Mouse (Mus musculus): ENCODE measurements around the gene Gfod1. TPM values are rescaled to one million over a fixed set of nuclear protein-coding genes. Genes with fewer than 3 reads are reported as not detected.
A peak's percentile ranks its signal among the peaks of the same experiment; 100 is the strongest.

The Gfod1 gene
- total RNA-seq, 2 experiments from 2014 or later, result 28.8 to 34.0 TPM

DNA sequence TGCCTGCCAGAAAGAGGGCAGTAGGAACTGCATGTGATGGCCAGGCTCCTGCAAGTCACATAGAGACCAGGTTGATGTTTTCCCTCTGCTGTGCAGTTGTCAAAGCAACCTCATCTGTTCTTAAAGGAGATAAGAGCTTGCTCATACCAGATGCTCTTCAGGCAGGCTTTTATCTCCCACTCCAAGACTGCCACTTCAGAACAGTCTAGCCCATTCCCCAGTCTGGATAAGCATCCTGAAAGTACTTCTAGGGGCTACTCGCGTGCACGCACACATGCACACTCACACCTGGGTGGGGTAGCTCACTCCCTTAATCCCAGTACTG lies 68.4 kb downstream of the Gfod1 start:
- intact Hi-C loops (cut with DNase I), result no loop called here
- DNase-seq, result no peak

- intact Hi-C loops (cut with DNase I), result loop anchor here (5.0 kb wide), 1 partner anchor 38 kb away; no protein-coding TSS in a partner anchor
- no peak for DNase-seq
These were observed 68.9 kb downstream of the Gfod1 start for GRCm38 (mm10) chr13:43234869-43235585.

DNA sequence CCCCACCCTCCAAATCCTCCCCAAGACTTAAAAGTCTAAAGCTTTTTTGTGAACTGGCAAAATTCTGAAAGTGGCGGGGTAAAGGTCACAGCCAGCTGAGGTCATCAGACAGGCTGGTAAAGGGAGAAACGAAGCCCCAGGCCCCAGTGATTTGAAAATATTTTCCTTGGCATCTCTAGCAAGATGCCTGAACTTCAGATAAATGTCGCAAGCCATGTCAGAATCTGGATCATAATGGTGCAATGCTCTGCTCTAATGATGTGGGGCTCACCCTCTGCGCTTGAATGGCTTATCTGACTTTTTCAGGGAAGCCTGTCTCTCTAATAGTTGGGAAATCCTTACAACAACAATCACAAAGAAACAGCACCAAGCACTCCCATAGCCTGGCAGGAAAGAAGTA lies 70.6 kb downstream of the Gfod1 start:
- intact Hi-C loops (cut with DNase I), result loop anchor here (5.0 kb wide), 1 partner anchor 36 kb away; no protein-coding TSS in a partner anchor

DNA sequence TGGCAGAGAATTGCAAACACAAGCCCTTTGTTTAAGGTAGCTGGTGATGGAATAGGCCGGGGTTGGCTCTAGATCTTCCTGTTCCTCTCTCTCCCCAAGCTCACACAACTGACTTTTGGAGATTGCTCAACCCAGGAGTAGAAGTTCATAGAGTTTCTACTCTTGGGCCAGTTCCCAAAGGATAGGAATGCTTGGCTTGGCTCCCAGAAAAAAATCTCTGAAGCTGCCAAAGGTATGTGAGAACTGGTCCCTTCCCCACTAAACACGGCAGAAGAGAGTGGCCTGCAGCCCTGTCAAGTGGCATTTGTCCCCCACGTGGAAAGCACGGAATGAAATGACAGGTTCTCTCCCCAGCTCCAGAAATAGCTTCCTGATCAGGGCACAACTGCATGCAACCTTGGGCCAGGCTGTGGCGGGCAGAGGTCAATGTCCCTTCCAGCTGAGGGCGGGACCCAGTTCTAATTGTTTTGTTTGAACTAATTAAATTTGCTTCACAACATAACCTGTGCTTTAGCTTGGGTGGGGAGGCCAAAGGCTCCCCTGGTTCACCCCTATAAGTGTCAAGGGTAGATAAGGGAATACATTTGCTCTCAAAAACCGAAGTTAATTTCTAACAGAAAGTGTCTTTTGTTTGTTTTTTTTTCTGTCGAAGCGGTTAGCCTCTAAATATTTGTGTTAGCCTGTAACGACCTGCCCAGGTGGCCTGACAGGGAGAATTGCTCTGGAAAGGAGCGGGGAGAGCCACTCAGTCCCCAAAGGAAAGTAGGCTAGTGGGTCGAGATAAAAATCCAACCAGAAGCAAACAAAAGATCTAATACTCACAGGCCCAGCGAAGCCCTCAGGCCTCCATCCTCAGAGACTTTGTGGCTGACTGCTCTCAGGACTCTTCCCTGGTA lies 71.8 kb downstream of the Gfod1 start:
- peak; percentile 92 to 93 for DNase-seq
- intact Hi-C loops (cut with DNase I), result loop anchor here (5.0 kb wide), 1 partner anchor 35 kb away; no protein-coding TSS in a partner anchor

More for the DNA sequence above, 70.6 kb downstream of the Gfod1 start:
- no peak for DNase-seq

DNA sequence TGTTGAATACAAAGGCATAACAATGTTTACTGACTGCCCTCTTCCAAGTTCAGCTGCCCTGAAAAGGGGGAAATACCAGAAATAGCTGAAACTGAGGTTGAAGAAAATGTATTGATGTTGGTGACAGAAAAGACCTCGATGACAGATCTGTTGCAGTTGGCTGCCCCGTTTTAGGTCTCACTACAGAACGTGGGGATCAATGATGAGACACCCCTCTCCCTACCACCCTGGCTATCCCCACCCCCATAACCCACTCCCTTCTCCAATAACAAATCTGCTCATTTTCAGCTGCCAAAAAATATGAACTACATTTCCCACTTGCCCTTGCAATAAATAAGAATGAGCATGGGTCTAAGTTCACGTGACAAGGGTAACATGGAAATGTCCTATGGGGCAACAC lies 73.1 kb downstream of the Gfod1 start:
- no peak for DNase-seq
- intact Hi-C loops (cut with DNase I), result loop anchor here (5.0 kb wide), 1 partner anchor 34 kb away; no protein-coding TSS in a partner anchor

GRCm38 (mm10) chr13:43230238-43230637 lies 73.7 kb downstream of the Gfod1 start:
- intact Hi-C loops (cut with DNase I), result loop anchor here (5.0 kb wide), 1 partner anchor 33 kb away; no protein-coding TSS in a partner anchor

DNA sequence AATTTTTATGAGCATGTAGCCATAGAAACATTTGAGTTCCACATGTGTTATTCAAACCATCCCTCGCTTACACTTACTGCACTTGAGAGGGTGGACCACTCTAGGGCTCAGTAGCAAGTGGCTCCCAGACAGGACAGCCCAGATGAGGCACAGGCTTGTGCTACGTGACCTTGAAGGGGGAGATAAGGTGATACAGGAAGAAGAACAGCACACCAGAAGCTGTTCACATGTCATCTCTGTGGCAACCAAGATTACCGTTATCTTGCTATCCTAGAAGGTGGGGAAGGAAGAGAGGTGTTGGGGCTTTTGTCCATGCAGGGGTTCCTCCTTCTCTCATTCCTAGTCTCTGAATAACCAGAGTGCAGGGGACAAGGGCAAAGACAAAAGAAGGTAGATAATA lies 74.2 kb downstream of the Gfod1 start:
- no peak for DNase-seq
- intact Hi-C loops (cut with DNase I), result loop anchor here (5.0 kb wide), 1 partner anchor 32 kb away; no protein-coding TSS in a partner anchor

More at GRCm38 (mm10) chr13:43230238-43230637, 73.7 kb downstream of the Gfod1 start:
- DNase-seq, result peak in 1 of 2 experiments; percentile 24

DNA sequence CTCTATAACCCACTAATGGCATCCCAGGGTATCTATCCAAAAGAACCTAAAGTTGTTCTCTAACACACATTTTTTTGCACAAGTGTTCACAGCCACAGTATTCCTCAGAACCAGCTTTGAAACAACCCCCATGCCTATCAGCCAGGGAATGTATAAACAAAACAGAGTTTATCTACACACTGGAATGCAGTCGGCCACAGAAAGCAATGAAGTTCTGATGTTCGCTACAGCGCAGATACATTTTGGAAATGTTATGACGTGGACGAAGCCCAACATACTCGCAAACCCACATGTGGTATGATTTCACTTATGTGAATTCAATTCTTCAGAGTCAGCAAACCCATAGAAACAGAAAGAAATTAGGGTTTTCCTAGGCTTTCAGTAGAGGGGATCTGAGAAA lies 75.8 kb downstream of the Gfod1 start:
- no peak for DNase-seq
- intact Hi-C loops (cut with DNase I), result no loop called here

GRCm38 (mm10) chr13:43226041-43226440 lies 77.9 kb downstream of the Gfod1 start:
- intact Hi-C loops (cut with DNase I), result no loop called here
- DNase-seq, result peak in 1 of 2 experiments; percentile 48

GRCm38 (mm10) chr13:43225161-43225560 lies 78.8 kb downstream of the Gfod1 start:
- intact Hi-C loops (cut with DNase I), result no loop called here
- DNase-seq, result no peak

DNA sequence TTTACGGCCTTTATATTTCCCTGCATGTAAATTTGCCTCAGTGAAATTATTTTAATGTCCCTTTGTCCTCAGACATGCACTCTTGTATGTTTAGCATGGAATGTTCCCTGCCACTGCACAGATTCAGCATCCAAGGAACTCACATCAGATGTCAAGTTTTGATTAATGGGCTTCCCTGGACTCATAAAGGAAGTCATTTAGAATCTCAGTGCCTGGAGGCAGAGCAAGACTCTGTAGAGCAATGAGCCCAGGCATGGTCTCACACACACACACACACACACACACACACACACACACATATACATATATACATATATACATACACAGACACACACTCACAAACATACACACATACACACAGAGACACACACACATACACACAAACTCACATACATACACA lies 81.9 kb downstream of the Gfod1 start:
- intact Hi-C loops (cut with DNase I), result no loop called here
- DNase-seq, result no peak

DNA sequence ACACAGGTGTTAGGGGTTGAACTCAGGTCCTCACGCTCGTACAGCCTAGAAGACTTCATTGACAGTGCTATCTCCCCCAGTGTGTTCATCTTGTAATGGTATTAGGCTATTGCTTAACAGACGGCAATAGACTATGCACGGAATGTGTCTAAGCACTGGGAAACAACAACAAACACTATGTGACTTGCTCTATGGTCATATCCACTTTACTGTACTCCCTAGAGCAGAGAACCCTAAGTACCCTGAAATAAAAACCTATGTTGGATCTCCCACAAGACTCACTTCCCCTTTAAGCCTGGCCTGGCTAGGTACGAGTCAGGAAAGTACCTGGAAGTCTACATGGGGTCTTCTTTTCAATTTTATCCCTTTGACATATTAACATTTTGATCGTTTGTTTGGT lies 82.7 kb downstream of the Gfod1 start:
- DNase-seq, result no peak
- intact Hi-C loops (cut with DNase I), result no loop called here

DNA sequence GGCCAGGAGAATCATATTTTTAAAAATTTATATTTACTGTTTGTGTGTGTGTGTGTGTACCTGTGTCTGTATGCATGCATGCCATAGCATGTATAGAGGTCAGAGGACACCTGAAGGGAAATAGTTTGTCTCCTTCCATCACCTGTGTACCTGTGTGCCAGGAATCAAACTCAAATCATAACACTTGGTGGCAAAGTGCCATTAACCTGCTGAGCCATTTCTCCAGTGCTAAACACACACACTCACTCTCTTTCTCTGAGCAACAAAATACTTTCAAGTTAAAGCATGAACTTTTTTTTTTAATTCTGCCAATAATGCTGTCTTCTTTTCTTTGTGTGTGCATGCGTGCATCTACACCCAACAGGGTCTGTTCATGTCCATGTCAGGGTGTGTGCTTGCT lies 83.3 kb downstream of the Gfod1 start:
- DNase-seq, result no peak
- intact Hi-C loops (cut with DNase I), result no loop called here

GRCm38 (mm10) chr13:43218764-43219163 lies 85.2 kb downstream of the Gfod1 start:
- intact Hi-C loops (cut with DNase I), result no loop called here
- no peak for DNase-seq

GRCm38 (mm10) chr13:43218284-43218683 lies 85.7 kb downstream of the Gfod1 start:
- DNase-seq, result no peak
- intact Hi-C loops (cut with DNase I), result no loop called here

- intact Hi-C loops (cut with DNase I), result no loop called here
- no peak for DNase-seq
These were observed 86.3 kb downstream of the Gfod1 start for GRCm38 (mm10) chr13:43217686-43218085.

- intact Hi-C loops (cut with DNase I), result no loop called here
- DNase-seq, result no peak
These were observed 86.9 kb downstream of the Gfod1 start for GRCm38 (mm10) chr13:43217059-43217458.

DNA sequence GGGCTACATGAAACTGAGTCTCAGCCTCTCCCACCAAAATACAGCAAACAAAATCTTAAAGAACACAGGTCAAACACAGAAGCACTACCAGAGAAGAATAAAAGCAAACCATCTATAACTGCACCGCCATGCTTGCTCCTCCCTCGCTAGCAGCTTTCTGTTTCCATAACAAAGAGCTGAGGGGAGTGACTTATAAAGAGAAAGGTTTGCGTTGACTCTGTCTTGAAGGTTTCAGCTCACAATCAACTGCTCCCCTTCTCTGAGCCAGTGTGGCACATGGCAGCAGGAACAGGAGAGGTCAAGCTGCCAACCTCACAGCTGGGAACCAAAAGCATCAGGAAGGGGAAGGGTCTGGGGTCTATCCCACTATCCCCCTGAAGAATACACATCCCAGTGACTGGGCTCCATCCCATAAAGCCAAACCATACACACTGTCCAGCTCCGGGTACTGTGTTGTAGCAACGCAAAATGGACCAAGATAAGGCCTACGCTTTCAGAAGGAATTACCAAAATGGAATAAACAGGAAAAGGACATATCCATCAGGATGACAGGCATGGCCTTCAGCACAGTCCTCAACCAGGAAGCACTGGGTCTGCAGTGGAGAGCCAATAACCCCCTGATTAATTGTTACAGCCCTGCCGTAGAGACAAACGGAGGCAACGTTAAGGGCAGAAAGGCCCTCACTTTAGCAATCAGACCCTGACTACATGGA lies 87.8 kb downstream of the Gfod1 start:
- intact Hi-C loops (cut with DNase I), result no loop called here

DNA sequence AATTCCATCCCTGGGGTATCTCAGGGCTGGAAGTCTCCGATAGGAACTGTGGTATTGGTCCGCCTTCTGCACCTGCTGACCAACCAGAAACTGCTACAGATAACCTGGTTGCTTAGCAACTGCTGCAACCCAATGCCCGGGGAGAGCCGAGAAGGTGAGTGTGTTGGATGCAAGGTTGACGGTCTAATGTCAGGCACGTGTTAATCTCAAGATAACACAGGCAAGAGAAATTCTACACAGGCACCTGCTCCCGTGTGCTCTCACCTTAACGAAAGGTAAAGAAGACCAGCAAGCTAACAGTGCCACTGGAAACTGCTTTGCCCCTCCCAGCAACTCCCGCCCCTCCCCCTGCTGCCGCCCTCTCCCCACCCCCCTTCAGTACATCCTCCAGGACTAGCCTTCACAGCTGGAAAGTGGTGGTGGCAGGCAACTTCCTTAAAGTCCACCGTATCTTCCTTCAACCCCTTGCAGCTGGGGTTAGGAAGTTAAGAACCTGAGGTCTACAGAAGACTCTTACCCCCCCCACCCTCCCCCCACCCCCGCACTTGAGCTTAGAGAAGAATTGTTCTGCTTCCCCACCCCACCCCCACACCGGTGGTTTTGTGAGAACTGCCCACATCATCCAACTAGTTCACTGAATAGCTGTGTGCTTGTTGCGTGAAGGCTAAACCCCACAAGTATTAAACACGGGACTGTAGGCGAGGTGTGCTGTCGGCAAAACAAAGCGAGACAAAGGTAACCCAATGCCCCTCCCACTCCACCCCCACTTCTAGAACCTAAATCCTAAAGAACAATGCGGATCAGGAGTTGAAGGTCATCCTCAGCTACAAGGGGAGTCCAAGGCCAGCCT lies 88.6 kb downstream of the Gfod1 start:
- intact Hi-C loops (cut with DNase I), result no loop called here
- DNase-seq, result no peak

More for the DNA sequence above, 87.8 kb downstream of the Gfod1 start:
- no peak for DNase-seq

- DNase-seq, result peak; percentile 65 to 71
- intact Hi-C loops (cut with DNase I), result no loop called here
These were observed 91.6 kb downstream of the Gfod1 start for GRCm38 (mm10) chr13:43212338-43212737.
